Mouse (Mus musculus) liver, embryonic 14.5 days (tissue): ENCODE results near the gene Mymx. TPM values are rescaled to one million over a fixed set of nuclear protein-coding genes. Genes with fewer than 3 reads are reported as not detected.
A peak's percentile ranks its signal among the peaks of the same experiment; 100 is the strongest.

ENCODE experiments used
- ATAC-seq: fragments of 200-750 bp; cut with Nextera tagmentation; 2 replicates; pipeline ENCODE4 v1.8.0; 2017; ENCODE audit warnings: moderate number of reproducible peaks, mild to moderate bottlenecking, moderate library complexity; ENCODE audit not compliant: insufficient read depth
- DNase-seq, 3 experiments: peaks; one replicate each; pipeline ENCODE4 v3.0.0-alpha.2; 2012 to 2013; ENCODE audit warnings: low read depth in 3 of 3, low spot score in 3 of 3
- H3K27ac ChIP-seq: fragments of 300-500 bp; sonication (generic); 2 replicates; pipeline ENCODE4 v1.5.1; 2014; ENCODE audit warnings: moderate library complexity, mild to moderate bottlenecking, control low read depth, inconsistent platforms
- H3K27me3 ChIP-seq: fragments of 300-500 bp; sonication (generic); 2 replicates; pipeline ENCODE4 v1.6.1; 2014; ENCODE audit warnings: mild to moderate bottlenecking, low read length, moderate library complexity; ENCODE audit not compliant: control insufficient read depth, insufficient read depth
- H3K36me3 ChIP-seq: fragments of 300-500 bp; sonication (generic); replicated peaks from 2 replicates; pipeline ENCODE4 v1.6.1; 2014; ENCODE audit warnings: low read depth; ENCODE audit not compliant: control insufficient read depth, insufficient read depth
- H3K4me1 ChIP-seq, 2 experiments: fragments of 200-500 bp in 1 of 2; fragments of 300-500 bp in 1 of 2; sonication (generic) in 1 of 2; replicated peaks; 2 replicates each; pipeline ENCODE4 v1.6.1; 2012 to 2014; ENCODE audit warnings: antibody characterized with exemption in 1 of 2, inconsistent platforms in 1 of 2, low read length in 1 of 2; ENCODE audit not compliant: control insufficient read depth in 2 of 2, insufficient read depth in 2 of 2
- H3K4me2 ChIP-seq: fragments of 300-500 bp; sonication (generic); 2 replicates; pipeline ENCODE4 v1.6.1; 2014; ENCODE audit warnings: low read depth, mild to moderate bottlenecking, control low read depth, moderate library complexity
- H3K4me3 ChIP-seq, 2 experiments: fragments of 200-500 bp in 1 of 2; fragments of 300-500 bp in 1 of 2; sonication (generic) in 1 of 2; 2 replicates each; pipeline ENCODE4 v1.5.1; 2012 to 2014; ENCODE audit warnings: low read depth in 2 of 2, low read length in 2 of 2, mild to moderate bottlenecking in 2 of 2, control low read depth in 1 of 2, inconsistent platforms in 1 of 2, moderate library complexity in 1 of 2; ENCODE audit not compliant: insufficient read depth in 1 of 2
- H3K9ac ChIP-seq: fragments of 300-500 bp; sonication (generic); replicated peaks from 2 replicates; pipeline ENCODE4 v1.6.1; 2014; ENCODE audit warnings: mild to moderate bottlenecking, control low read depth, moderate library complexity
- H3K9me3 ChIP-seq: fragments of 300-500 bp; sonication (generic); 2 replicates; pipeline ENCODE4 v1.6.1; 2016; ENCODE audit warnings: low read length, mixed read lengths; ENCODE audit not compliant: control insufficient read depth
- CTCF ChIP-seq: IDR thresholded peaks from 2 replicates; pipeline ENCODE4 v1.5.1; 2016; ENCODE audit warnings: antibody characterized with exemption, low read depth, control low read depth
- EP300 ChIP-seq: IDR thresholded peaks from 2 replicates; pipeline ENCODE4 v1.6.1; 2016; ENCODE audit warnings: antibody characterized with exemption, low read depth
- WGBS: fragments of 180-500 bp; shearing (Covaris S2); extraction: QIAGEN DNeasy Blood & Tissue Kit; methylation state at CpG from one replicate; pipeline ENCODE4 v1.1.7; 2014; ENCODE audit not compliant: insufficient replicate concordance; 5-methylcytosine and 5-hydroxymethylcytosine counted together
- polyA plus RNA-seq, 2 experiments: library from polyadenylated mRNA; depleted of rRNA in 1 of 2; stranded (reverse) in 1 of 2; unstranded in 1 of 2; fragments of >200 nt; fragmentation: Nextera tagmentation in 1 of 2; extraction: Ambion mirVana in 1 of 2; gene quantifications; 2 replicates each; pipeline versions ENCODE4 v1.2.1 to v1.2.3; 2012 to 2014

The Mymx gene
- polyA plus RNA-seq, 2 experiments: not detected

DNA sequence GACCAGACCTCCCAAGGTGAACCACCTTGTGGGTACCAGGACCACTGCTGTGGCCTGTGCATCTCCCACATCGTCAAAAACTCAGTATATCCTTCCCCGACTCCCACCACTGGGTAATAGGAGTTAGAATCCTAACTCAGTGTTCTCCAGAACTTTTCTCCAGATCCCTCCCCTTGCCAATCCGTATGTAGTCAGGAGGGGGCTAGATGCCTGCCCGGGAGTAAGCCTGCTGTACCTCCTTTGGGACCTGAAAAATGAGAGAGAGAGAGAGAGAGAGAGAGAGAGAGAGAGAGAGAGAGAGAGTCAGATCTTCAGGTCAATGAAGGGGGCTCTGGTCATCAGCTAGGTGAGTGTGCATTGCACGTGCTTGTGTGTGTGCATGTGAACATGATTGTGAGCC is 32.1 kb upstream of the Mymx start:
- ATAC-seq: no peak
- no peak overlapping the region for H3K4me3 ChIP-seq
- no peak overlapping the region for H3K9ac ChIP-seq
- no peak for DNase-seq
- H3K4me1 ChIP-seq: peaks cover 0 to 12% of the 10 kb centered on the region in 2 experiments; a peak in 3 of 4 replicates
- H3K9me3 ChIP-seq: no peaks in the 10 kb centered on the region
- H3K4me2 ChIP-seq: no peak overlapping the region
- no peak overlapping the region for H3K27ac ChIP-seq
- TF ChIP-seq CTCF (no peak), EP300 (no peak)
- H3K27me3 ChIP-seq: no peaks in the 10 kb centered on the region
- 61% methylated on average over 5 of the region's 5 CpGs for WGBS
- no peaks in the 10 kb centered on the region for H3K36me3 ChIP-seq

DNA sequence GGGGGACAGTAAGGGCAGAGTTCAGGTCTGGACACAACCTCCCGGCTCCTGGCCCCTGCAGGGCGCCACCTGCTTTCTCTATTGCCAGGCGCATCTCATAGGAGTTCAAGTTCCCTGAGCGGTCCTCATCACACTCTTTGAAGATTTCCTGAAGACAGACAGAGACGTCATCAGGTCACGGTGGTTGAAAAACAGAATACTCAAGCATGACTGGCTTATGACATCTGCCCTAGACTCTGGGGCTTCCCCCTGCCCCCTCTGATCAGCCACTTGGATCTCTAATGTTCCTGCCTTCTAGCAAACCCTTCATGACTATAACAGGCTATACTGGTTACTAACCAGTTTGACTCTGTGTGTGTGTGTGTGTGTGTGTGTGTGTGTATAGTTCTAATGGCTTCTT is 30.0 kb upstream of the Mymx start:
- Histone ChIP-seq H3K9me3 (no peaks in the 10 kb centered on the region), H3K4me3 (no peak overlapping the region), H3K27me3 (no peaks in the 10 kb centered on the region; the same call in 1 of the 2 replicates), H3K9ac (no peak overlapping the region), H3K4me1 (peaks cover 0 to 15% of the 10 kb centered on the region in 2 experiments; a peak in 3 of 4 replicates), H3K27ac (no peak overlapping the region), H3K4me2 (no peak overlapping the region), H3K36me3 (no peaks in the 10 kb centered on the region)
- 57% methylated on average over 6 of the region's 6 CpGs for WGBS
- TF ChIP-seq CTCF (no peak), EP300 (no peak)
- ATAC-seq (no peak), DNase-seq (no peak)

GRCm38 (mm10) chr17:45630992-45631391 is 29.1 kb upstream of the Mymx start:
- Histone ChIP-seq H3K27ac (no peak overlapping the region), H3K4me3 (no peak overlapping the region), H3K4me2 (no peak overlapping the region), H3K4me1 (peaks cover 0 to 21% of the 10 kb centered on the region in 2 experiments; a peak in 3 of 4 replicates), H3K27me3 (no peaks in the 10 kb centered on the region; the same call in 1 of the 2 replicates), H3K36me3 (no peaks in the 10 kb centered on the region), H3K9ac (no peak overlapping the region), H3K9me3 (no peaks in the 10 kb centered on the region)
- WGBS: 50% methylated on average over 3 of the region's 3 CpGs
- ATAC-seq (no peak), DNase-seq (no peak)
- TF ChIP-seq EP300: no peak
- TF ChIP-seq CTCF: no peak

- Histone ChIP-seq H3K9ac (peak overlapping the region; percentile 9; the same call in 1 of the 2 replicates), H3K4me1 (peaks cover 0 to 21% of the 10 kb centered on the region in 2 experiments; a peak in 3 of 4 replicates), H3K36me3 (no peaks in the 10 kb centered on the region), H3K27me3 (no peaks in the 10 kb centered on the region; the same call in 1 of the 2 replicates), H3K4me2 (peak overlapping the region; percentile 67), H3K9me3 (no peaks in the 10 kb centered on the region), H3K27ac (no peak overlapping the region), H3K4me3 (peak overlapping the region in 1 of 2 experiments; percentile 32; a peak in 2 of 4 replicates)
- 3% methylated on average over 34 of the region's 34 CpGs for WGBS
- ATAC-seq (peak; percentile 49; the same call in 1 of the 2 replicates), DNase-seq (peak; percentile 52 to 60 (median 57))
- no peak for TF ChIP-seq EP300
- TF ChIP-seq CTCF: peak; percentile 77
Observed at GRCm38 (mm10) chr17:45629861-45630694, 28.2 kb upstream of the Mymx start.
